Mouse (Mus musculus) cerebellum, adult 18-20 months (tissue): Measurements from ENCODE around the gene Rcc1l.
A peak's percentile ranks its signal among the peaks of the same experiment; 100 is the strongest.

ENCODE experiments used
- DNase-seq, 2 experiments: peaks; one replicate each; pipeline ENCODE4 v3.0.0; 2021

Gene Rcc1l

DNA sequence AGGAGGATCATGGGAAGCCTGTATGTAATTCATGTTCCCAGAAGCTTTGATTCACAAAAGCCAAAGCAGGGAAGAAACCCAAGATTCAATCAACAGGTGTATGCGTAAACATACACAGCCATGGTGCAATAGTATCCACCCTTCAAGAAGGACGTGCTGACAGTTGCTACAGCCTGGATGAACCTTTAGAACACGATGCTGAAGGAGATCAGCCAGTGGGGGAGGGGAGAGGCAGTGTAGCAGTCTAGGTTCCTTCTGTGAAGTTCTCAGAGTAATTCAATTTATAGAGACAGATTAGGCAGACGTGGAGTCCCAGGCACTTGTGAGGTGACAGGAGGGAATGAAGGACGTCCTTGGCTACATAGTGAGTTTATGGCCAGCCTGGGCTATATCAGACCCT is 61.6 kb downstream of the Rcc1l start:
- no peak for DNase-seq

DNA sequence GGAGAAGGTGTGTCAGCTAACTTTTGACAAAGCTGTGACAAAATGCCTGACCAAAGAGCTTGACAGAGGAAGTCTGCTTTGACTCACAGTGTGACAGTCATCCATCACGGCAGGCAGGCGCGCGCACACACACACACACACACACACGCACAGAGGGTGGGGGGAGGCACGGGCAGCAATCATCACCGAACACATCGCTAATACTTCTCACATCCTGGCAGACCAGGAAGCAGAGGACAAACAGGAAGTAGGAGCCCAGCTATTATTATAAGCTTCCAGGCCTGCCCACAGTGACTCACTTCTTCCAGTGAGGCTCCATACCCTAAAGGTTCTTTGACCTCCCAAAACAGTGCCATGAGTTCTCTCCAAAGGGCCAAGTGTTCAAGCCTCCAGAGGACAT is 70.7 kb downstream of the Rcc1l start:
- DNase-seq, result no peak

DNA sequence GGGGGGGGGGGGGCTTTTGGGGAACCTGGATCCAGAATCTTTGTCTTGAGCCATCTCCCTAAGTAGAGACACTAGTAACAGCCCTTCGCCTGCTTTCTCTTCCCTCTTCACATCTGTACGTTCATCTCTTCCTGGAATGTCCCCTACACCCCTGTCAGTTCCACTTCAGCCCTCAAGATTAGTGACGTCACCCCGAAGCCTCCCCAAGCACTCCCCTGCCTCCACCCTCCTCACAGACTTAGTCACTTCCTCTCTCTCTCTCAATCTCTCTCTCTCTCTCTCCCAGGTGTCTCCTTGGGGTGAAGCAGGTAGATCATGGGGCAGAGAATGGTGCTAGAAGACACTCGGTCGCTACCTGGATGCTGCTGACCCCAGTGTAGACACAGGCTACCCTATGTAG is 73.9 kb downstream of the Rcc1l start:
- DNase-seq, result no peak

DNA sequence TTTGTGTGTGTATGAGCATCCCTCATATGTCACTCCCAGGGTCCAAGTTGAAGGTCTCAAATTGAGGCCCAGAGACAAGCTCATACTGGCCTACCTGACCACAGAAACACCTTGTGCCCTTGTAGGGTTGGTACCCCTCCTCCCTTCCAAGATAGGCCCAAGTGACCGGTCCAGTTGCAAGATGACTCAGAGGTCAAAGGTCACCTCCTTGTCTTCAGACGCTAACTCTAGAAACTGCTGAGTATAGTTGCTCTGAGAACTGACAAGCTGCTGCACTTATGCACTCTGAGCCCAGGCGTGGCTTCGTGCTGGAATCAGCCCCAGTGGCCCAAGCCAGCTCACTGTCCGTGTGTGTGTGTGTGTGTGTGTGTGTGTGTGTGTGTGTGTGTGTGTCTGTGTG is 74.7 kb downstream of the Rcc1l start:
- peak in 1 of 2 experiments; percentile 17 for DNase-seq

DNA sequence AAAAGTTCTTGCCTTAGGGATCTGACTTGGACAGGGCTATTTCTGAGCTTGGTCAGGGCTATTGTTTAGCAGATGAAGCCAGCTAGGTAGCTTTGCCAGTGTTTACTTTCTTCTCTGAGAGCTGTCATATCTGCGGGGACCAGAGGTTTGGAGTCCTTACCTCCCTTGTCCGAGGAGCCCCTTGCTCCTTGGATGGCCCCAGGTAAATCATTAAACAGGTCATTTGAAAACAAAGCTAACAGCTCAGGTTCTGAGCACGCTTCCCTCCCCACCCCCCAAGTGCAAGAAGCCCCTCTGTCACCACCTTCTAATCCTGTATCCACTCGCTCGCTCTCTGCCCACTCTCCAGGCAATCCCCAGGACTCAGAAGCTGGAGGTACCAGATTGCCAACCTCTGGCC is 75.3 kb downstream of the Rcc1l start:
- no peak for DNase-seq

DNA sequence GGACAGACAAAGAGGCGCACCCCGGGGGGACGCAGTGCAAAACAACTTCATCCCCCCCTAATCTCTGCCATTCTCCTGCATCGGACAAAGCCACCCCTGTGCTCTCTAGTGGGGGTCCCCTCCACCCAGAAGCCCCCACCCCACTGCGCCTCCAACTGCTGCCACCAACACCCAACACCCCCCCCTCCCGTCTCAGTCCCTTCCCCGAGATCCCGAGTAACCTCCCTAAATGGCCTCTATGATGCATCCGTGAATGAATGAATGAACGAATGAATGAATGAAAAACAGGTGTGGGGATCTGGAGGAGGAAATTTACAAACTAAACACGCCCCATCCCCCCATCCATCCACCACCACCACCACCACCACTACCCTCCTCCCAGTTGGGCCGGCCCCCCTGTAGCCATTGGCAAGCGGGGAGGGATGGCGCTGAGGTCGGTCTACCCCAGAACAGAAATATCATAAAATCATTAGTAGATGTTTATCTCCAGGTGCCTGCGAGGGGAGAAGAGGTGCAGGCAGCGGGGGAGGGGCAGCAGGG is 76.3 kb downstream of the Rcc1l start:
- DNase-seq, result peak; percentile 34 to 35

DNA sequence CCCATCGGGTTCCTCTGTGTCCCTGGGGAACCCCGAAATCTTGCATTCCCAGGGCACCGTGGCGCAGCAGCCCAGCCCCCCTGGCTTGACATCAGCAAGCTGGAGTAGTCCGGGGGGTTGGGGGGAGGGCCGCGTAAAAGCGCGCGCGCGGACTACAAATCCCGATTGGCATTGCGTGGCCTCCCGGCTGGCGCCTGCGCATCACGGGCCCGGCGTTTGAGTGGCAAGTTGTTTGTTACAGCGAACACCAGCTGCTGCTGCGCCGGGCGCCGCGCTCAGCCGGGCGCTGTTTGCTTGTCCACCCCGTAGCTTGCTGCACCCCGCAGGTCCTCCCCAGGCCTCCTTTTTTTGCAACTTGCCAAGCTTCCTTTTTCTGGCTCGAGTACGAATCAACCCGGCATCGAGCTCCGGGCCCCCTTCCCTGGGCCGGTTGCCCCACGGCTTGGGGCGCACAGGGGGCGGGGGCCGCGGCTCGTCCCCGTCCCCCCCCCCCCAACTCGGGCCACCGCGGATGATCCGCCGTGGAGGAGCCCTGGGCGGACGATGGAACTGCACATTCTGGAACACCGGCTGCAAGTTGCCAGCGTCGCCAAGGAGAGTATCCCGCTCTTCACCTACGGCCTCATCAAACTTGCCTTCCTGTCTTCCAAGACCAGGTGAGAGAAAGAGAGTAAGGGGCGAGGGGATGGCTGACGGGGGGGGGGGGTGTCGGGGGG is 76.9 kb downstream of the Rcc1l start, which contains the start of gene Castor2:
Castor2 (plus strand) TSS at position 216 of the 716 bp plus-strand sequence.
- DNase-seq, result peak; percentile 94 to 95

DNA sequence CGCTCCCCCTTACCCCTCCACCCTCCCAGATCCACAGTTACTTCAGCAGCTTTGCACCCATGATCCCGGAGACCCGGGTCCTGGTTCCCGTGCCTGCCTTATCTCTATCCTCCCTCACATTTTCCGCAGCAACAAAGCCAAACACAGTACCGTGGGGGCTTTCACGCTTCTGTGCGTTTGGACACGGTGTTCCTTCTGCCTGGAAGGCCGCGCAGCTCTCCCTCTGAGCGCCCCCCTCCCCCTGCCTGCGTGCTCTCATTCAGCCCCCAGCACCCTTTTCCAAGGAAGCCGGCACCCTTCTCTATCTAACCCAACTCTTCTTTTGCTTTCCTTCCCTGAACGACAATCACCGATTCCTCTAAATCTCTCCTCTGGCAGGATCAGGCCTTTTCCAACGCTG is 77.6 kb downstream of the Rcc1l start:
- peak; percentile 36 to 56 for DNase-seq

DNA sequence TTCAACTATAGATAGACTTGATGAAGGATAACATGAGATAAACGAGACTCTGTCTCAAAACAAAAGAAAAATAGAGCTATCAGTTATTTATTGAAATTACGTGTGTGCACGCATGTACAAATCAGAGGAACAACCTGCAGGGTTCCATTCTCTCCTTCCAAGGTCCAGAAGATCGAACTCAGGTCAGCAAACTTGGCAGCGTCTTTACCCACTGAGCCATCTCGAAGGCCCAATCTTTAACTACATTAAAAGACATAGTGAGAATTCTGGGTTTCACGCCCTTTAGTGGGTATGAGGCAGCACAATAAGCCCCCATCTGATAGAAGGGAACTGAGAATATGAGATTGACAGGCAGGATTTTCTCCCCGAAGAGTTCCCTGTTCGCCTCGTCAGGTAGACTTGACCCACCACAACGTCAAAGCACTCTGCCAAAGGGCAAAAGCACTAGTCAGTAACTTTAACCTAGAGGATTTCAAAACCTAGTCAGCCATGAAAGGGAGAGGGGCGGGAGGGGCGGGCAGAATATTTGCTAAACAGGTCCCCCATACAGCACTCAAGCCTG is 78.2 kb downstream of the Rcc1l start:
- no peak for DNase-seq
